Mouse (Mus musculus): Measurements from ENCODE around the gene Cnih1.
"Not testable (repeated sequence)": the region's sequence is repeated elsewhere in the genome, so short reads cannot be mapped to it uniquely, and the experiment has no call there.

Gene Cnih1

GRCm38 (mm10) chr14:46787454-46787786 lies 791 bp downstream of the Cnih1 start:
- no peak for DNase-seq

GRCm38 (mm10) chr14:46785247-46785646 lies 3.0 kb downstream of the Cnih1 start:
- no peak for DNase-seq

GRCm38 (mm10) chr14:46783327-46783926 lies 4.8 kb downstream of the Cnih1 start:
- no peak for DNase-seq

GRCm38 (mm10) chr14:46782187-46782828 lies 5.9 kb downstream of the Cnih1 start:
- no peak for DNase-seq

GRCm38 (mm10) chr14:46781086-46781485 lies 7.1 kb downstream of the Cnih1 start:
- DNase-seq = no peak

GRCm38 (mm10) chr14:46779217-46779616 lies 9.0 kb downstream of the Cnih1 start:
- no peak for DNase-seq

- no peak for DNase-seq
Measured at GRCm38 (mm10) chr14:46778756-46779155, 9.5 kb downstream of the Cnih1 start.

GRCm38 (mm10) chr14:46770036-46770435 lies 18.2 kb downstream of the Cnih1 start:
- DNase-seq = no peak

GRCm38 (mm10) chr14:46767116-46767515 lies 21.1 kb downstream of the Cnih1 start:
- no peak for DNase-seq

- DNase-seq = peak; percentile 6
Measured at GRCm38 (mm10) chr14:46761186-46761585, 27.0 kb downstream of the Cnih1 start.

GRCm38 (mm10) chr14:46760355-46761029 lies 27.7 kb downstream of the Cnih1 start, which contains the start of gene Cdkn3:
Gene Cdkn3 (plus strand): TSS chr14:46760541.
- peak; percentile 91 for DNase-seq

- no peak for DNase-seq
Measured at GRCm38 (mm10) chr14:46759970-46760354, 28.2 kb downstream of the Cnih1 start.

GRCm38 (mm10) chr14:46757736-46758135 lies 30.5 kb downstream of the Cnih1 start:
- DNase-seq = no peak

GRCm38 (mm10) chr14:46755851-46756250 lies 32.4 kb downstream of the Cnih1 start:
- DNase-seq = no peak

- DNase-seq = not testable (repeated sequence)
Measured at GRCm38 (mm10) chr14:46754371-46754770, 33.8 kb downstream of the Cnih1 start.

GRCm38 (mm10) chr14:46745413-46745812 lies 42.8 kb downstream of the Cnih1 start:
- DNase-seq = no peak

GRCm38 (mm10) chr14:46742674-46743073 lies 45.5 kb downstream of the Cnih1 start:
- no peak for DNase-seq

- DNase-seq = not testable (repeated sequence)
Measured at GRCm38 (mm10) chr14:46737346-46737745, 50.9 kb downstream of the Cnih1 start.

- DNase-seq = no peak
Measured at GRCm38 (mm10) chr14:46736366-46736765, 51.8 kb downstream of the Cnih1 start.

GRCm38 (mm10) chr14:46734761-46735455 lies 53.3 kb downstream of the Cnih1 start:
- DNase-seq = no peak

- no peak for DNase-seq
Measured at GRCm38 (mm10) chr14:46734262-46734661, 53.9 kb downstream of the Cnih1 start.

GRCm38 (mm10) chr14:46725743-46726142 lies 62.5 kb downstream of the Cnih1 start:
- peak; percentile 26 for DNase-seq

All from thymus, postnatal 25 days (tissue).